Mouse (Mus musculus): ENCODE data around the gene Galnt13. TPM values are rescaled to one million over a fixed set of nuclear protein-coding genes. Genes with fewer than 3 reads are reported as not detected.
"Not testable (repeated sequence)": the region's sequence is repeated elsewhere in the genome, so short reads cannot be mapped to it uniquely, and the experiment has no call there.

Galnt13 gene
- total RNA-seq (2014; fragmentation: Nextera tagmentation) (not detected in 2 replicates), total RNA-seq (2017) (not detected in 2 replicates)

- peak; percentile 48 for ATAC-seq (replicated peaks; ENCODE audit: poor library complexity, severe bottlenecking)
Observed at GRCm38 (mm10) chr2:54435937-54436735, at the start of gene Galnt13. Gene Galnt13, plus strand, starts transcription at chr2:54436317.

GRCm38 (mm10) chr2:54431060-54431459 is 5.1 kb upstream of the Galnt13 start:
- ATAC-seq (replicated peaks; ENCODE audit: poor library complexity, severe bottlenecking), result no peak

GRCm38 (mm10) chr2:54435380-54435779 is 737 bp upstream of the Galnt13 start:
- no peak for ATAC-seq (replicated peaks; ENCODE audit: poor library complexity, severe bottlenecking)

GRCm38 (mm10) chr2:54436736-54437500 is 801 bp downstream of the Galnt13 start:
- ATAC-seq (replicated peaks; ENCODE audit: poor library complexity, severe bottlenecking), result no peak

GRCm38 (mm10) chr2:54437501-54437830 is 1.3 kb downstream of the Galnt13 start:
- ATAC-seq (replicated peaks; ENCODE audit: poor library complexity, severe bottlenecking), result no peak

GRCm38 (mm10) chr2:54442734-54443500 is 6.8 kb downstream of the Galnt13 start:
- ATAC-seq (replicated peaks; ENCODE audit: poor library complexity, severe bottlenecking), result no peak

GRCm38 (mm10) chr2:54483426-54483825 is 47.3 kb downstream of the Galnt13 start:
- ATAC-seq (replicated peaks; ENCODE audit: poor library complexity, severe bottlenecking), result no peak

- no peak for ATAC-seq (replicated peaks; ENCODE audit: poor library complexity, severe bottlenecking)
Observed at GRCm38 (mm10) chr2:54522989-54523388, 86.9 kb downstream of the Galnt13 start.

GRCm38 (mm10) chr2:54527073-54527472 is 91.0 kb downstream of the Galnt13 start:
- no peak for ATAC-seq (replicated peaks; ENCODE audit: poor library complexity, severe bottlenecking)

GRCm38 (mm10) chr2:54558357-54559153 is 122.4 kb downstream of the Galnt13 start:
- no peak for ATAC-seq (replicated peaks; ENCODE audit: poor library complexity, severe bottlenecking)

- ATAC-seq (replicated peaks; ENCODE audit: poor library complexity, severe bottlenecking), result no peak
Observed at GRCm38 (mm10) chr2:54565068-54565467, 129.0 kb downstream of the Galnt13 start.

- ATAC-seq (replicated peaks; ENCODE audit: poor library complexity, severe bottlenecking), result no peak
Observed at GRCm38 (mm10) chr2:54567186-54567585, 131.1 kb downstream of the Galnt13 start.

- ATAC-seq (replicated peaks; ENCODE audit: poor library complexity, severe bottlenecking), result no peak
Observed at GRCm38 (mm10) chr2:54567632-54568031, 131.5 kb downstream of the Galnt13 start.

GRCm38 (mm10) chr2:54713817-54714216 is 277.7 kb downstream of the Galnt13 start:
- not testable (repeated sequence) for ATAC-seq (replicated peaks; ENCODE audit: poor library complexity, severe bottlenecking)

- no peak for ATAC-seq (replicated peaks; ENCODE audit: poor library complexity, severe bottlenecking)
Observed at GRCm38 (mm10) chr2:54751232-54751631, 315.1 kb downstream of the Galnt13 start.

- ATAC-seq (replicated peaks; ENCODE audit: poor library complexity, severe bottlenecking), result no peak
Observed at GRCm38 (mm10) chr2:54759781-54760180, 323.7 kb downstream of the Galnt13 start.

- ATAC-seq (replicated peaks; ENCODE audit: poor library complexity, severe bottlenecking), result no peak
Observed at GRCm38 (mm10) chr2:54778790-54779273, 342.7 kb downstream of the Galnt13 start.

- no peak for ATAC-seq (replicated peaks; ENCODE audit: poor library complexity, severe bottlenecking)
Observed at GRCm38 (mm10) chr2:54813670-54814256, 377.6 kb downstream of the Galnt13 start.

GRCm38 (mm10) chr2:54841245-54841644 is 405.1 kb downstream of the Galnt13 start:
- ATAC-seq (replicated peaks; ENCODE audit: poor library complexity, severe bottlenecking), result no peak

Data from granulocyte monocyte progenitor cell, adult 5-6 weeks (primary cell).